Mouse (Mus musculus) 3134 (cell line): ENCODE data around the gene C77080.

ENCODE experiments used
- DNase-seq: peaks from one replicate; pipeline ENCODE4 v3.0.0-alpha.2; 2011; ENCODE audit warnings: low spot score; ENCODE audit not compliant: insufficient read length; ENCODE audit errors: extremely low read depth

The C77080 gene

GRCm38 (mm10) chr4:129241898-129242297, 19.3 kb downstream of the C77080 start:
- no peak for DNase-seq

DNA sequence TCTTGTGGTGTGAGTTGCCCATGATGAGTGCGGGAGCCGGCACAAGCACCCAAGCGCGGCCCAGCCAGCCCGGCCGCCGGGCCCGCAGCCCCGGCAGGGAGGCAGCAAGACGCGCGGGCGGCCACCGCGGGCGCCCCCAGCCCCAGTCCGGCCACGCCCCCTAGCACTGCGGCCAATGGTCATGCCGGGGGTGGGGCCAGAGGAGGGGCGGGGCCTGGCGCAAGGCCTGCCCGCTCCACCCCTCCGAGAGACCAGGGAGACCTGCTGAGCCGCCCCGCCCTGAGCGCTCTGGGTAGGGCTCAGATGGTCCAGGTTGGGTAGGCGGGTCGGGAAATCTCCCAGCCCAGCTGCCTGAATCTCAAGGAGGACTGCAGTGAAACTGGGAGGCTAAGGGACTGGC, 22.1 kb downstream of the C77080 start:
- no peak for DNase-seq

GRCm38 (mm10) chr4:129238579-129239016, 22.6 kb downstream of the C77080 start:
- no peak for DNase-seq

DNA sequence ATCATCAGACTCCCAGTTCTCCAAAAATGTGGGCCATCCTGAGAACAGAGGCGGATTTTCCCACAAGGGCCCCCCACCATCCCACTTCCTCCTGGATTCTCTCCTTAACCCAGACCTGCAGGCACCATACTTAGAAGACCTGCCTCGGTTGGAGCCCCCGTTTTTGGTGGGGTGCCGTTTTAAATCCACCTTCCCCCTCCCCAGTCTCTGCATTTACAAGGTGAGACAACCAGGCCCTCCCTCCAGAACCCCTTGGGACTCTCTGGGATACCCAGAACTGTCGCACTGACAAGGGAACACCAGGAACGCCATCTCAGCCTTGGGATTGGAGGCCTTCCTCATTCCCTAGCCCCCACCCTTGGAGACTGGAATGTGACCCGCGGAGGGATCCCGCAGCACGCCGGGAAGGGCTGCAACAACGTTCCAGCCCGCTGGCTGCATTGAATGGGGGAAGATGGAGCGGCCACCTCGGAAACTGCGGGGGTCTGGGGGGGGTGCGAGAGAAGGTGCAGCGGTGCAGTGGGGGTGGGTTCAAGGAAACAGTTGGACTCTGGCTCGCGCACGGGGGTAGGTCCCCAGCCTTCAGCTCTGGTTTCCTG, 23.3 kb downstream of the C77080 start:
- no peak for DNase-seq

DNA sequence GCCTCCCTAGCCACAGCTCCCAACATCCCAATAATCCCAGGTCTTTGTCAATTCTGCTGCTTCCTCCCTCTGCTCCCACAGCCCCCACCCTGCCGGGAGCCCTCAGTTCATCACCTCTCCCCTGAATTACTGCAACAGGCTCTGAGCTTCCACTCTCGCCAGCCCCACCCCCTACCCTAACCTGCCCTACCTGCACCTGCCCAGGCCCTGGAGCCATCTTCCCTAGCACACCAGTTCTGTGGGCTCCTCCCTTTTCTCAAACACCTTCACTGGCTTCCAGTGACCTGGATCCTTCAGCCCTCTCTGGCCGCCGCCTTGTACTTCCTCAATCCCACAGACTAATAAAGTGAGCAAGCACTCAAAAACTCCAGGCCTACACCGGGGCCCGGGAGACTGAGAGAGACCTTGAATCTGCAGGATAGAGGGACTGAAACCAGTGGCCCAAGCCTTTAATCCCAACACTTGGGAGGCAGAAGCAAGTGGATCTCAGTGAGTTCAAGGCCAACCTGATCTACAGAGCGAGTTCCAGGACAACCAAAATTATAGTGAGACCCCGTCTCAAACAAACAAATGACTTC, 24.9 kb downstream of the C77080 start:
- DNase-seq: no peak

- DNase-seq: no peak
These were observed 26.1 kb downstream of the C77080 start for GRCm38 (mm10) chr4:129235147-129235546.

- no peak for DNase-seq
These were observed 26.7 kb downstream of the C77080 start for GRCm38 (mm10) chr4:129234488-129234887.

DNA sequence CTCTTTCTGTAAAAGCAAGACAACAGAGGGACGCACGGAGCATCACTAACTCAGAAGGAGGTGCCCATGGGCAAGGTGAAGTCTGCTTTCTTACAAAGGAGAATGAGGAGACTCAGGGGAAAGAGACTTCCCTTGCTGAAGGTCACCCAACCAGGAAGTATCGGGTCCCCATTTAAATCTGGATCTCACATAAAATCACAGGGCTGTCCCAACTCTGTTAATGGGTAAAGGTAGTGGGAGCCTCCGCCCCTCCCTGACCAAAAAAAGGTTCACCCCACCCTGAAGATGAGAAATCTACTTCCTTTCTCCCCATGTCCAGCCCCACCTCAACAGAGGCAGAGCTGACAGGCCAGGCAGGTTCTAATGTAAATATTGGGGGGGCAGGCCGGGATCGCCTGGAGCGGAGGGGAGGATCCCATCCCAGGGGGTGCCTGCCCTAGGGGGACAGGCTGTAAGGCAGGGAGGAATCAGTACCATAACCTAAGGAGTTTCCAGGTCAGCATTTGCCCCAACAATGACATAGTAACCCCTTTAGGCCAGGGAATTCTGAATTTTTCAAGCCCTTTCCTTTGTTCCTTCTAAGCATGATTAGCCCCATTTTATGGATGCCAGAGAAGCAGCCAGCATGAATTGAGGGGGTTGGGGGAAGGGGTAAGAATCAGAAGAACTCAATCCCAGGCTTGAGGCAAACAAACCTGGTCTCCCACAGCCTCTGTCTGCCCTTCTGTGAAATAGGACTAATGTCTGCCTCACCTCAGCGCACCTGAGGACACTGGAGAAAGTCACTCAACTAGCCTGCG, 28.4 kb downstream of the C77080 start:
- DNase-seq: no peak

- peak; percentile 88 for DNase-seq
These were observed 29.4 kb downstream of the C77080 start for GRCm38 (mm10) chr4:129231594-129232450.

DNA sequence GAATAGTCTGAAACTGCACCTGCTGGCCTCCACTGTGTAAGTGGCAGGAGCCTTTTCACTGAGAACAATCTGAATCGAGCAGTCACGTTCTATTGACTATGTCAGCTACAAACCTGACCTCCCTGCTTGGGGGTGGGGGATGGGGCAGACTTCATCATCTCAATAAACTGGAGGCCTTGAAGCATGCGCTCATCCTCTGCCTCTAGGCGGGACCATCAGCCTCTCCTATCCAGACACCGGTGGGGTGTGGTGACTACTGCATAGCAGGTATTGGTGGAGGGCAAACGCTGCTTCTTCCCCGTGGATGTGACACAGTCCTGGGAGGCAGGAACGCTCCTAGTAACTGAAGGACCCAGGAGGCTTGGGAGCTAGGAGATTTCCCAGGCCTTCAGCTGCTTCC, 30.3 kb downstream of the C77080 start:
- no peak for DNase-seq

- DNase-seq: peak; percentile 49
These were observed 33.2 kb downstream of the C77080 start for GRCm38 (mm10) chr4:129227985-129228381.

GRCm38 (mm10) chr4:129227170-129227984, 33.8 kb downstream of the C77080 start:
- no peak for DNase-seq

DNA sequence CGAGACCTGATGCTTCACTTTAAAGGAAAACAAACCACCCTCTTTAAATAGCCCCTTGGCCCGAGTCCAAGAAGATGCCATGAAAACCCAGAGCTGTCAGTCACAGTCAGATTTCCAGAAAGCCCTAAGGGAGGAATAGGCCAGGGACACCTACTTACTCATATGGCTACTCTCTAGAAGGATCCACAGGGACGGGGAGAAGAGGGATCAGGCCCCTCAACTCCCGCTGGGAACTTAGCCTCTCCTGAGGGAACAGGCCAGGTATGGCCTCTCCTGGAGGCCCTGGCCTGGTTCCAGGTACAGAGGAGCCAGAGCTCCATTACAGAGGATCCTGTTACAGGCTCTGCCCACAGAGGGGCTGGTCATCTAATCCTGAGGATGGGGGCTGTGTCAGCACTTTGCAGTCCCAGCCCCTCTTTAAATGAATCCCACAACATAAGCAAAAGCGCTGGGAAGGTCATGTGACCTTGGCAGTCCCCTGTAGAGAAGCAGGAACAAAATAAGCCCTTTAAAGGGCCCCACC, 34.7 kb downstream of the C77080 start:
- no peak for DNase-seq

DNA sequence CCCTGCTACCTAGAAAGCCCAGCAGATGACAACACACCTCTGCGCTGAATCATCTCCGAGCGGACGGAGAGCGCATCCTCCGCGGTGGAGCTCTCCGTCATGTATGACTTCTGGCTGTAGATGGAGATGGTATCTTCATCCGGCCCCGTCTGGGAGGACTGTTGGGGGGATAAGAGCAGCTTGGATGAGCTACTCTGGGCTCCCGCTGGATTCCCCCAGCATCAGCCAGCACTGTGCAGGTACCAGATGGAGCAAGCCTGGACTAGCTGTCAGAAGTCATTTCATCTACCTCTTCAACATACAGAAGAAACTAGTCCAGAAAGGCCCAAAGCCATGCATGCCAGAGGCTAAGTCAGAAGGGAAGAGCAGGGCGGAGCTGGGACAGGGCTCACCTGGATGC, 35.9 kb downstream of the C77080 start:
- no peak for DNase-seq

GRCm38 (mm10) chr4:129223421-129224281, 37.6 kb downstream of the C77080 start:
- DNase-seq: no peak

DNA sequence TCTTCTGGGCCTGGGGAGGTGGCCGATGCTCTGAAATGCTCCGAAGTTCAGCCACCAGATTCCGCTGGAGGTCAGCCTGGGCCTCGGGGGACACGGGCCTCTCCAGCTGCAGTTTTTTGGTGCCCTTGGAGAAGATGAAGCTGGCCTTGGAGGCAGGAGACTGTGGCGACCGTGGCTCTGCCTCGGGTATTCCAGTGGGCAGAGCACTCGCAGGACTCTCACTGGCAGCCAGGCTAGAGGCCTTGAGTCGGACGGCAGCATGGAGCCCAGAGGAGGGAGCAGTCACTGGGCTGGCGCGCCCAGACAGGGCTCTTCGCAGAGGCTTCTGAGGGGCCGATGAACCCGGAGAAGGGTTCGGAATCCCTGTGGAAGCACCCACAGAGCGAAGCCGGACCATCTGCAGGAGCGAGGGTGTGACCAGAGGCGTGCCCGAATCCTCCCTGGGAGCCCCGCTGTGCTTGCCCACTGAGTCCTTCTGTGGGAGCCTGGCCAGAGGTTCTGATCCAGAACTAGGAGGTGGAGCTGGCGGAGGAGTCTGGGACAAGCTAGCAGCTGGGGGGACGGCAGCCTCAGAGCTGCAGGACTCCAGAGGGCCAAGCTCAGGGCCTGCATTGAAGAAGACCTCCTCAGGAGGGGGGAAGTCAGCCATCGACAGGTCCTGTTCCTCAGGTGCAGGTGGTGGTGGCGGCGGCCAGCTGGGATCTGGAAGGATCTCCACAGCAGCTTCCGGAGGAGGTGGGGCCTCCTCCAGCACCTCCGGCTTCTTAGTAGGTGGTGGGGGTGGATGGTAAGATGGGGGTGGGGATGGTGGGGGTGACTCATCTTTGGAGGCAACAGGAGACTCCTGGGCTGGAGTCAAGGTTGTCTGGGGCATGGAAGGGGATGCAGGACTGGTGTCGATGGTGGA, 38.9 kb downstream of the C77080 start:
- no peak for DNase-seq

GRCm38 (mm10) chr4:129221097-129222010, 39.9 kb downstream of the C77080 start:
- no peak for DNase-seq
